Mouse (Mus musculus) liver, postnatal 0 days (tissue): ENCODE data around the gene Bach2. TPM values are rescaled to one million over a fixed set of nuclear protein-coding genes. Genes with fewer than 3 reads are reported as not detected.

Source experiments
- ATAC-seq: fragments of 200-750 bp; cut with Nextera tagmentation; 2 replicates; pipeline ENCODE4 v1.8.0; 2017; ENCODE audit warnings: mild to moderate bottlenecking, moderate library complexity
- DNase-seq: peaks from one replicate; pipeline ENCODE4 v3.0.0-alpha.2; 2016
- H3K27ac ChIP-seq: fragments of 300-500 bp; sonication (generic); 2 replicates; pipeline ENCODE4 v1.5.1; 2014; ENCODE audit warnings: antibody characterized with exemption, moderate library complexity, mild to moderate bottlenecking, low read depth
- H3K27me3 ChIP-seq: fragments of 300-500 bp; sonication (generic); 2 replicates; pipeline ENCODE4 v1.6.1; 2014; ENCODE audit warnings: low read length, control low read depth, mixed read lengths; ENCODE audit not compliant: insufficient read depth
- H3K36me3 ChIP-seq: fragments of 300-500 bp; sonication (generic); replicated peaks from 2 replicates; pipeline ENCODE4 v1.6.1; 2014; ENCODE audit warnings: mild to moderate bottlenecking, control low read depth, low read length, moderate library complexity, mixed read lengths; ENCODE audit not compliant: insufficient read depth
- H3K4me1 ChIP-seq: fragments of 300-500 bp; sonication (generic); 2 replicates; pipeline ENCODE4 v1.6.1; 2014; ENCODE audit warnings: antibody characterized with exemption, mild to moderate bottlenecking, control low read depth; ENCODE audit not compliant: insufficient read depth
- H3K4me2 ChIP-seq: fragments of 300-500 bp; sonication (generic); 2 replicates; pipeline ENCODE4 v1.6.1; 2014; ENCODE audit warnings: low read depth, mild to moderate bottlenecking, low read length, moderate library complexity, mixed read lengths
- H3K4me3 ChIP-seq: fragments of 300-500 bp; sonication (generic); 2 replicates; pipeline ENCODE4 v1.5.1; 2014; ENCODE audit warnings: low read depth, low read length
- H3K9ac ChIP-seq: fragments of 300-500 bp; sonication (generic); replicated peaks from 2 replicates; pipeline ENCODE4 v1.6.1; 2014; ENCODE audit warnings: mild to moderate bottlenecking, moderate library complexity
- H3K9me3 ChIP-seq: fragments of 300-500 bp; sonication (generic); 2 replicates; pipeline ENCODE4 v1.6.1; 2016; ENCODE audit warnings: mild to moderate bottlenecking, control low read depth, low read length, mixed read lengths
- CTCF ChIP-seq: sonication (generic); IDR thresholded peaks from 2 replicates; pipeline ENCODE4 v1.5.1; 2016; ENCODE audit warnings: antibody characterized with exemption, low read depth
- EP300 ChIP-seq: IDR thresholded peaks from 2 replicates; pipeline ENCODE4 v1.6.1; 2016; ENCODE audit warnings: antibody characterized with exemption, low read depth, mild to moderate bottlenecking
- WGBS: fragments of 180-500 bp; shearing (Covaris S2); extraction: QIAGEN DNeasy Blood & Tissue Kit; methylation state at CpG from one replicate; pipeline ENCODE4 v1.1.7; 2014; ENCODE audit not compliant: insufficient replicate concordance; 5-methylcytosine and 5-hydroxymethylcytosine counted together
- polyA plus RNA-seq: library from polyadenylated mRNA; unstranded; fragments of >200 nt; fragmentation: Nextera tagmentation; extraction: Ambion mirVana; gene quantifications from 2 replicates; pipeline ENCODE4 v1.2.1, GENCODE M21; 2015

Bach2 gene
- polyA plus RNA-seq, 1 experiment from 2014 or later, result 4.3 TPM

DNA sequence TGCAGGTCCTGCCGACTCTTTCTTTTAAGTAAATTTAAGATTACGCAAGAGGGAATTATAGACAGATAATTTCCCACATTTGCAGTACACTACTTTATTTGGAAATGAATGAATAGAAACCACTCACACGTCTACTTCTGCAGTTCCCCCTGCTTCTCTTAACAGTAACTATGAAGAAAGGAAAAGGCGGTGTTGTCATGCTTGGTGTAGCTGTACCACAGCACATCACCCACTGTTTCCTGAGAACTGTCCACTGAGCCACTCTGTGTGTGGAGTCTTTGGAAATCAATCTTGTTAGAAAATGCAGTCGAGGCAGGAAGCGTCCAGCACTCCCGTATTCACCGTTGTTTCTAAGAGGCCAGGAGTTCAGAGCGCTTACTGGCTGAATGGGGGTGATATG is 174.9 kb downstream of the Bach2 start:
- Histone ChIP-seq H3K36me3 (no peaks in the 10 kb centered on the region), H3K4me2 (no peak overlapping the region), H3K9ac (no peak overlapping the region), H3K27ac (no peak overlapping the region), H3K9me3 (no peaks in the 10 kb centered on the region), H3K4me3 (no peak overlapping the region), H3K27me3 (no peaks in the 10 kb centered on the region), H3K4me1 (no peaks in the 10 kb centered on the region)
- WGBS, result 59% methylated on average over 9 of the region's 9 CpGs
- no peak for DNase-seq
- TF ChIP-seq CTCF (no peak), EP300 (no peak)
- no peak for ATAC-seq

DNA sequence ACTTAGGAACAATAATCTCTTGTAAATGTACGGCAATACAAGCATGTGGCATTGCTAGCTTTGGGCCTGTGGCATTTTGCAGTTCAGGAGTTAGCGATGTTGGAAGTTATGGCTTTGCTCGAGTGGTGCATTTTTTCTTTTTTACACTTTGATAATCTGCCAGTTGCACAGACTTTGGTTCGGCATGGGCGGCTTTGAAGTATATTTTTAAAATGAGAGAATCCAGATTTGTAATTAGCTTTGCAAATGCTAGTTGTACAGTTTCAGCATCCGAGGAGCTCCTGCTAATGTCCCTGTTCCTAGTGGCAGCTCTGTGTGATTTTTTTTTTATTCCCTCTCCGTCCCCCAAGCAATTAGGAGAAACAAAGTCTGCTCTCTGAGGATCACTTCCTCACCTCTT is 176.4 kb downstream of the Bach2 start:
- H3K27ac ChIP-seq, result no peak overlapping the region
- DNase-seq (no peak), ATAC-seq (no peak)
- H3K4me1 ChIP-seq, result no peaks in the 10 kb centered on the region
- H3K27me3 ChIP-seq, result no peaks in the 10 kb centered on the region
- 84% methylated on average over 7 of the region's 7 CpGs for whole genome bisulfite sequencing
- no peak for TF ChIP-seq CTCF
- no peak for TF ChIP-seq EP300
- H3K4me3 ChIP-seq, result no peak overlapping the region
- no peaks in the 10 kb centered on the region for H3K9me3 ChIP-seq
- no peaks in the 10 kb centered on the region for H3K36me3 ChIP-seq
- no peak overlapping the region for H3K9ac ChIP-seq
- H3K4me2 ChIP-seq, result no peak overlapping the region

DNA sequence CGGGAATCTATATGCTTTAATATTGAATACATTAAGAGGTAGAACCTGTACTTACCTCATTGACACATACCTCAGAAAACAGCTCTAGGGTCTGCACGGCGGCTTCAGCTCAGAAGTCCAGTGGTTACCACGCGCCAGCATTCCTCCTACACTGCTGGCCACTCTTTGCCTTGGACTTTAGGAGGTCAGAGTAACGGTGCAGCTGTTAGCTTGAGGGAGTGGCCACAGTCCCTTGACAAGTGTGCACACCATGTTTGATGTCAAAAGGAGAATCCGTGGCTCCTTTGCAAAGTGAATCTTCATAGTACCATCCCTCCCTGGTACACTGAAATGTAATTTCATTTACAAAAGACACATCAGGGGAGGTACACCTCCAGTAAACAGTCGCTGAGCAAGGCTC is 179.3 kb downstream of the Bach2 start:
- DNase-seq, result no peak
- 84% methylated on average over 8 of the region's 8 CpGs for WGBS
- H3K4me3 ChIP-seq, result no peak overlapping the region

DNA sequence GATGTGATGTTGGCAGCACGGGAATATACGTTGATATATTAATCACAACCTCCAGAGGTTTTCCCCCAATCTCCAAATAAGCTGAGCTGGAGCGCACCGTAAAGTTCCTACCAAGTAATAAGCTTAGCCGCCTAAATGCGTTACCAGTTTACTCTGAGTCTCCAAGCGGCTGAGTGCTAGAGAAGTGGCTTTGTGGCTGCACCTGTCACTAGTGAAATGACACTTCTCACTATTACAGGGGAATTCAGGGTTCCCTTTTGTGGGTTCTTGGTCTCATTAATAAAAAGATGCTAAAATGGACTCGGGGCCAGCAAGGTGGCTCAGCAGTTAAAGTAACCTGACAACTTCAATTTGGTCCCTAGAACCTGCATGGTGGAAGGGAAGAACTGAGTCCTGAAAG is 183.0 kb downstream of the Bach2 start:
- no peak for TF ChIP-seq CTCF
- TF ChIP-seq EP300, result no peak
- DNase-seq, result no peak
- Histone ChIP-seq H3K27ac (no peak overlapping the region), H3K4me1 (no peaks in the 10 kb centered on the region), H3K27me3 (no peaks in the 10 kb centered on the region), H3K4me3 (no peak overlapping the region), H3K4me2 (no peak overlapping the region), H3K36me3 (0 out of 2 replicates have a peak, but pooled peaks cover 2% of the 10 kb centered on the region), H3K9me3 (no peaks in the 10 kb centered on the region), H3K9ac (no peak overlapping the region)
- ATAC-seq, result no peak
- WGBS, result 77% methylated on average over 8 of the region's 8 CpGs

More for the DNA sequence above, 179.3 kb downstream of the Bach2 start:
- Histone ChIP-seq H3K27ac (no peak overlapping the region), H3K9me3 (no peaks in the 10 kb centered on the region), H3K36me3 (no peaks in the 10 kb centered on the region), H3K27me3 (no peaks in the 10 kb centered on the region), H3K4me1 (no peaks in the 10 kb centered on the region), H3K4me2 (no peak overlapping the region), H3K9ac (no peak overlapping the region)
- ATAC-seq, result no peak
- TF ChIP-seq EP300, result no peak

DNA sequence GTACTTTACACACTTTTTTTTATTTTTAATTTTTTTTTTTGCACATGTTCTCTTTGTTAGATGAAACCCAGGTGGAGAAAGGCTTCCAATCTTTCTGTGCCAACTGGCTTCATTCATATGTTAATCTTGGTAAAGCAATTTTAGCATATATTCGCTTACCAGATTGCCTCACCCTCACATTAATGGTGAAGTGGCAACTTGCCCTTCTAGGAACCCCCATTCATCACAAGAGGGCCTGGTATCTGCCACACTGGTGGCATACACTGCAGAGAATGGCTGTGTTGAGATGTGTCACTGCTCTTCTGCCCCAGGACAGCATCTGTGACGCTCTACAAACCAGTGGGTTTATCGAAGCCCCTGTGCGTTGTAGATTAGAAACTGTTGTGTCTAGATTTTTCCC is 183.8 kb downstream of the Bach2 start:
- no peaks in the 10 kb centered on the region for H3K9me3 ChIP-seq
- WGBS, result 82% methylated on average over 4 of the region's 4 CpGs
- no peak overlapping the region for H3K27ac ChIP-seq
- H3K4me3 ChIP-seq, result no peak overlapping the region
- no peak overlapping the region for H3K9ac ChIP-seq
- no peak for ATAC-seq
- 0 out of 2 replicates have a peak, but pooled peaks cover 4% of the 10 kb centered on the region for H3K36me3 ChIP-seq
- no peak for DNase-seq
- no peaks in the 10 kb centered on the region for H3K27me3 ChIP-seq
- H3K4me2 ChIP-seq, result no peak overlapping the region
- no peaks in the 10 kb centered on the region for H3K4me1 ChIP-seq
- TF ChIP-seq CTCF (no peak), EP300 (no peak)

DNA sequence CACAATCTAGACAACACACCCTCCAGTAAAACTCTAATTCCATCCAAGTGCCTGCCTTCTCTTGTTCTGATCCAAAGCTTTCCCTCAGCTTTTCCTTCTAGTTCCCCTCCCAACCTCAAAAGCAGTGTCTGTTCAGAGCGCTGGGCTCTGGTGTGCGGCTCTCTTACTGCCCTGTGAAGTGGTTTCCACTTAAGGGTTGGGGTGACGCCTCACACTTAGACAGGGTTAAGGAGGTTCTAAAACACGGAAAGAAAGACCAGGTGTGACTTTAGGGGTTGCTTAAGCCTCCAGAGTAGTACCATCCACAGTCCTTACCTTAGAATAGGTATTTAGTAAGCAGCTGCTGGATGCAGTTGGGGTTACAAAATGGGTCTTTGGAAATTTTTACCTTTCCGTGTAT is 185.1 kb downstream of the Bach2 start:
- H3K27me3 ChIP-seq, result no peaks in the 10 kb centered on the region
- 0 out of 2 replicates have a peak, but pooled peaks cover 4% of the 10 kb centered on the region for H3K36me3 ChIP-seq
- ATAC-seq (no peak), DNase-seq (no peak)
- no peak overlapping the region for H3K9ac ChIP-seq
- no peak for TF ChIP-seq CTCF
- H3K27ac ChIP-seq, result no peak overlapping the region
- H3K4me3 ChIP-seq, result no peak overlapping the region
- no peaks in the 10 kb centered on the region for H3K9me3 ChIP-seq
- WGBS, result 89% methylated on average over 5 of the region's 5 CpGs
- H3K4me2 ChIP-seq, result no peak overlapping the region
- H3K4me1 ChIP-seq, result no peaks in the 10 kb centered on the region

DNA sequence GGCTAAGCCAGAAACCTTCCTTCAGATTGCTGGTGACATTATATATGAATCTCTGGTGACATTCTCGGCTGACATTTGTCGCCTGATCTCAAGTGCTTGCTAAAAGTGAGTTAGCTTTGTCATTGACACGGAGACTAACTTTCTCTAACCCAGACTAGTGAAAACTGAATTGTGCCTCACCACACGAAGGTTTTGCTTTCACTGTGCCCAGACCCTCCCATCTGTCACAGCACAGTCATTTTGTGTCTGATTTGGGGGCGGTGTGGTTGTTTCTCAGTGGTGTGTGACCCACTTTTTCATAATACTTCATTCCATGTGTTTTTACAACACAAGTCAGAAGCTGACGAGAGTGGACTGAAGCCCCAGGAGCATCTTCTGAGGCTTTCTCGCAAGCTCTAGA is 185.8 kb downstream of the Bach2 start:
- H3K4me1 ChIP-seq, result no peaks in the 10 kb centered on the region
- DNase-seq, result no peak
- no peak for ATAC-seq
- H3K36me3 ChIP-seq, result 0 out of 2 replicates have a peak, but pooled peaks cover 4% of the 10 kb centered on the region
- no peak overlapping the region for H3K27ac ChIP-seq
- H3K27me3 ChIP-seq, result no peaks in the 10 kb centered on the region
- H3K9ac ChIP-seq, result no peak overlapping the region
- H3K9me3 ChIP-seq, result no peaks in the 10 kb centered on the region
- H3K4me2 ChIP-seq, result no peak overlapping the region
- no peak overlapping the region for H3K4me3 ChIP-seq
- 79% methylated on average over 7 of the region's 7 CpGs for WGBS
- TF ChIP-seq CTCF (no peak), EP300 (no peak)
